Comparison of ENCODE assay signal across 22 mouse cellular contexts in the genomic region with DNA sequence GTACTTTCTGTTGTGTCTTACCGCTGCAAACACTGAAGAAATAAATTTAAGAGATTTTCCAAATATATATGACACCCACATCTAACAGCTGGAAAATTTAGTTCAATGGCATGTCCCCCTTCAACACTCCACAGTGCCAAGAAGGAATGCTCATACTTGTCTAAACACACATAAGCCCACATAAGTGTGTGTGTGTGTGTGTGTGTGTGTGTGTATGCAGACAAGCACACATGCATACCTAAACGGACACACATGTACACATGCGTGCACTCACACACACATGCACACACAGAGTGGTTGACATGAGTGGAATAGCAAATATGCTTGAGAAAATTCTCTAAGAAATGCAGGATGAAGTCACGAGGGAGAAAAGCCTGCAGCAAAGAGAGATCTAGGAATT. TPM values are rescaled to one million over a fixed set of nuclear protein-coding genes. Genes with fewer than 3 reads are reported as not detected.
DNase-seq lines count a peak whose midpoint lies in the region; ATAC-seq and TF ChIP-seq lines count a peak whose summit lies in the region.
"Had no signal": no experiment of that assay in that cellular context is flagged by ENCODE, and none has a peak within 500 bp of the region (broad histone marks: within the 10 kb centered on the region; RNA-seq: fewer than 3 reads in every experiment).

No protein-coding gene starts in this region.

- H3K27me3 ChIP-seq in embryonic facial prominence, embryonic 13.5 days = no peaks in the 10 kb centered on the region
- H3K27me3 ChIP-seq in embryonic facial prominence, embryonic 10.5 days (replicated peaks; ENCODE audit: low read depth, poor library complexity, severe bottlenecking) = no peaks in the 10 kb centered on the region
- no peaks in the 10 kb centered on the region for H3K27me3 ChIP-seq in lung, embryonic 14.5 days (ENCODE audit: insufficient read depth, low read length)
- H3K27me3 ChIP-seq in midbrain, embryonic 11.5 days (ENCODE audit: control insufficient read depth, insufficient read depth, low read length) = no peaks in the 10 kb centered on the region
- no peaks in the 10 kb centered on the region for H3K27me3 ChIP-seq in midbrain, embryonic 15.5 days (replicated peaks)
- H3K27me3 ChIP-seq: forebrain, embryonic 15.5 days had no signal

- peaks cover 15% of the 10 kb centered on the region for H3K4me1 ChIP-seq in embryonic facial prominence, embryonic 13.5 days
- H3K4me1 ChIP-seq in embryonic facial prominence, embryonic 10.5 days = 0 out of 2 replicates have a peak, but pooled peaks cover 12% of the 10 kb centered on the region
- peaks cover 7% of the 10 kb centered on the region; the same call in 1 of the 2 replicates for H3K4me1 ChIP-seq in lung, embryonic 14.5 days (ENCODE audit: insufficient read depth)
- H3K4me1 ChIP-seq in midbrain, embryonic 11.5 days (ENCODE audit: control insufficient read depth, insufficient read depth, low read length) = peaks cover 3% of the 10 kb centered on the region; the same call in 1 of the 2 replicates
- H3K4me1 ChIP-seq in midbrain, embryonic 15.5 days = no peaks in the 10 kb centered on the region
- H3K4me1 ChIP-seq: forebrain, embryonic 15.5 days had no signal

- no peak for DNase-seq in embryonic facial prominence, embryonic 10.5 days (ENCODE audit: low spot score)
- peak; percentile 55 for DNase-seq in lung, embryonic 14.5 days
- DNase-seq in lung, adult 18-20 months = no peak
- peak; percentile 57 for DNase-seq in midbrain, embryonic 11.5 days (ENCODE audit: low spot score, missing footprints)
- no peak for DNase-seq in left cerebral cortex, adult 2 months (ENCODE audit: extremely low spot score in 1 of 2, low spot score in 2 of 2)
- DNase-seq: adrenal gland, adult 8-10 months; adrenal gland, postnatal 36 days; B cell, adult 2 months; cerebellum, adult 2 months; cerebellum, postnatal 10 days; gastrocnemius, postnatal 36 days; heart, adult 18-20 months; heart, postnatal 36 days had no signal

- H3K9me3 ChIP-seq in embryonic facial prominence, embryonic 13.5 days = no peaks in the 10 kb centered on the region
- no peaks in the 10 kb centered on the region for H3K9me3 ChIP-seq in embryonic facial prominence, embryonic 10.5 days
- H3K9me3 ChIP-seq in lung, embryonic 14.5 days (ENCODE audit: low read depth, low read length) = no peaks in the 10 kb centered on the region
- H3K9me3 ChIP-seq in midbrain, embryonic 11.5 days (ENCODE audit: control insufficient read depth, low read length) = no peaks in the 10 kb centered on the region
- H3K9me3 ChIP-seq in midbrain, embryonic 15.5 days = no peaks in the 10 kb centered on the region
- H3K9me3 ChIP-seq: forebrain, embryonic 15.5 days; G1E had no signal

- H3K4me2 ChIP-seq in embryonic facial prominence, embryonic 13.5 days = no peak overlapping the region
- no peak overlapping the region for H3K4me2 ChIP-seq in lung, embryonic 14.5 days
- H3K4me2 ChIP-seq in midbrain, embryonic 11.5 days = no peak overlapping the region
- H3K4me2 ChIP-seq in midbrain, embryonic 15.5 days = no peak overlapping the region
- H3K4me2 ChIP-seq: forebrain, embryonic 15.5 days; heart, embryonic 11.5 days had no signal

- no peaks in the 10 kb centered on the region for H3K36me3 ChIP-seq in embryonic facial prominence, embryonic 13.5 days
- no peaks in the 10 kb centered on the region for H3K36me3 ChIP-seq in embryonic facial prominence, embryonic 10.5 days (replicated peaks)
- no peaks in the 10 kb centered on the region for H3K36me3 ChIP-seq in lung, embryonic 14.5 days (ENCODE audit: insufficient read depth)
- H3K36me3 ChIP-seq in midbrain, embryonic 11.5 days (ENCODE audit: control insufficient read depth, insufficient read depth, low read length) = no peaks in the 10 kb centered on the region
- no peaks in the 10 kb centered on the region for H3K36me3 ChIP-seq in midbrain, embryonic 15.5 days (replicated peaks)
- H3K36me3 ChIP-seq: forebrain, embryonic 15.5 days; G1E had no signal

- 71% methylated on average over 4 of the region's 4 CpGs for WGBS in embryonic facial prominence, embryonic 13.5 days
- 77% methylated on average over 4 of the region's 4 CpGs for WGBS in embryonic facial prominence, embryonic 10.5 days
- WGBS in lung, embryonic 14.5 days = 43% methylated on average over 4 of the region's 4 CpGs
- 79% methylated on average over 4 of the region's 4 CpGs for WGBS in midbrain, embryonic 11.5 days
- 81% methylated on average over 4 of the region's 4 CpGs for WGBS in midbrain, embryonic 15.5 days

- no peak for ATAC-seq in embryonic facial prominence, embryonic 13.5 days (ENCODE audit: insufficient number of reproducible peaks, insufficient read depth, low FRiP score, low TSS enrichment, low read depth)
- ATAC-seq in lung, embryonic 14.5 days (ENCODE audit: insufficient read depth) = peak; percentile 71
- ATAC-seq in midbrain, embryonic 11.5 days (ENCODE audit: low FRiP score) = no peak
- ATAC-seq in midbrain, embryonic 15.5 days (replicated peaks) = no peak
- ATAC-seq: CD4-positive, CD25-positive, alpha-beta regulatory T cell, adult 4 months; forebrain, embryonic 15.5 days had no signal

- 0 out of 2 replicates have a peak overlapping the region, but pooled peaks have one; percentile 22 for H3K27ac ChIP-seq in embryonic facial prominence, embryonic 13.5 days
- H3K27ac ChIP-seq in embryonic facial prominence, embryonic 10.5 days (replicated peaks) = no peak overlapping the region
- peak overlapping the region; percentile 47; the same call in 1 of the 2 replicates for H3K27ac ChIP-seq in lung, embryonic 14.5 days (ENCODE audit: low read depth)
- H3K27ac ChIP-seq in midbrain, embryonic 11.5 days (ENCODE audit: low read depth, low read length) = no peak overlapping the region
- no peak overlapping the region for H3K27ac ChIP-seq in midbrain, embryonic 15.5 days
- H3K27ac ChIP-seq in left cerebral cortex, adult 2 months = no peak overlapping the region
- H3K27ac ChIP-seq: forebrain, embryonic 15.5 days had no signal

- TF ChIP-seq CTCF in lung, embryonic 14.5 days (IDR thresholded peaks at IDR 0.05; ENCODE audit: low read depth) = no peak
- no peak for TF ChIP-seq CTCF in left cerebral cortex, adult 2 months (IDR thresholded peaks at IDR 0.05)

- intact Hi-C loops in left cerebral cortex, adult 2 months (cut with DNase I) = no loop called here

- H3K9ac ChIP-seq in embryonic facial prominence, embryonic 13.5 days = no peak overlapping the region
- H3K9ac ChIP-seq in lung, embryonic 14.5 days = no peak overlapping the region
- H3K9ac ChIP-seq in midbrain, embryonic 11.5 days (ENCODE audit: low read length) = no peak overlapping the region
- H3K9ac ChIP-seq in midbrain, embryonic 15.5 days = no peak overlapping the region
- H3K9ac ChIP-seq: forebrain, embryonic 15.5 days had no signal

- H3K4me3 ChIP-seq in embryonic facial prominence, embryonic 13.5 days = no peak overlapping the region
- no peak overlapping the region for H3K4me3 ChIP-seq in embryonic facial prominence, embryonic 10.5 days
- no peak overlapping the region for H3K4me3 ChIP-seq in lung, embryonic 14.5 days (ENCODE audit: low read depth, low read length)
- no peak overlapping the region for H3K4me3 ChIP-seq in midbrain, embryonic 11.5 days (ENCODE audit: low read depth, low read length)
- no peak overlapping the region for H3K4me3 ChIP-seq in midbrain, embryonic 15.5 days
- no peak overlapping the region for H3K4me3 ChIP-seq in left cerebral cortex, adult 2 months
- H3K4me3 ChIP-seq: forebrain, embryonic 15.5 days had no signal

RNA-seq across cellular contexts. Expression of a gene that starts 12.4 kb away (rescaled TPM):
- 0.27 TPM in 1 of 2 replicates, not detected in the other for polyA plus RNA-seq in embryonic facial prominence, embryonic 13.5 days (2015; fragmentation: Nextera tagmentation; extraction: Ambion mirVana)
- 0.14 TPM in 1 of 2 replicates, not detected in the other for polyA plus RNA-seq in embryonic facial prominence, embryonic 10.5 days (2016; fragmentation: Nextera tagmentation; extraction: Ambion mirVana)
- polyA plus RNA-seq in lung, embryonic 14.5 days (2014; fragmentation: Nextera tagmentation; extraction: Ambion mirVana) = 3.1 and 3.9 TPM in 2 replicates
- polyA plus RNA-seq in midbrain, embryonic 11.5 days (2014; fragmentation: Nextera tagmentation; extraction: Ambion mirVana) = not detected in 2 replicates
- not detected in 2 replicates for polyA plus RNA-seq in midbrain, embryonic 15.5 days (2015; fragmentation: Nextera tagmentation; extraction: Ambion mirVana)
- total RNA-seq in left cerebral cortex, adult 2 months (2021) = under 1 TPM; 0.19 to 0.52 TPM
- total RNA-seq: adrenal gland, adult 8-10 months; adrenal gland, postnatal 36 days; G1E; gastrocnemius, adult 8-10 months; gastrocnemius, postnatal 36 days; heart, adult 18-20 months; heart, postnatal 36 days had no signal
- polyA plus RNA-seq: CD4-positive, CD25-positive, alpha-beta regulatory T cell, adult 4 months; cerebellum, adult 2 months; forebrain, embryonic 11.5 days; G1E; heart, embryonic 11.5 days; heart, embryonic 16.5 days had no signal

RNA-seq across cellular contexts. Expression of a gene that starts 12.8 kb away (rescaled TPM):
- 12.7 and 13.1 TPM in 2 replicates for polyA plus RNA-seq in embryonic facial prominence, embryonic 13.5 days (2015; fragmentation: Nextera tagmentation; extraction: Ambion mirVana)
- polyA plus RNA-seq in embryonic facial prominence, embryonic 10.5 days (2016; fragmentation: Nextera tagmentation; extraction: Ambion mirVana) = 13.5 and 14.0 TPM in 2 replicates
- 15.2 and 17.5 TPM in 2 replicates for polyA plus RNA-seq in lung, embryonic 14.5 days (2014; fragmentation: Nextera tagmentation; extraction: Ambion mirVana)
- 11.5 and 15.6 TPM in 2 replicates for polyA plus RNA-seq in midbrain, embryonic 11.5 days (2014; fragmentation: Nextera tagmentation; extraction: Ambion mirVana)
- polyA plus RNA-seq in midbrain, embryonic 15.5 days (2015; fragmentation: Nextera tagmentation; extraction: Ambion mirVana) = 16.9 and 18.8 TPM in 2 replicates
- 10 to 100 TPM; 63.4 to 64.4 TPM for total RNA-seq in left cerebral cortex, adult 2 months (2021)

Comparison
In these comparisons a context has a peak if more than half of its experiments do, and no peak if none do; other contexts are left out.
1. H3K27ac ChIP-seq: peak in embryonic facial prominence, embryonic 13.5 days (single experiment) and lung, embryonic 14.5 days (single experiment); none in embryonic facial prominence, embryonic 10.5 days (single experiment), midbrain, embryonic 11.5 days (single experiment), midbrain, embryonic 15.5 days (single experiment) and left cerebral cortex, adult 2 months (single experiment).
2. DNase-seq: peak in lung, embryonic 14.5 days (single experiment) and midbrain, embryonic 11.5 days (single experiment); none in embryonic facial prominence, embryonic 10.5 days (single experiment), lung, adult 18-20 months (0 of 2) and left cerebral cortex, adult 2 months (0 of 2).